Mouse (Mus musculus) activated CD4-positive, CD25-positive, alpha-beta regulatory T cell, adult 4 months (primary cell): Measurements from ENCODE around the gene Fam129c. TPM values are rescaled to one million over a fixed set of nuclear protein-coding genes. Genes with fewer than 3 reads are reported as not detected.

Experiments
- ATAC-seq: one replicate; pipeline ENCODE4 v1.8.0; 2017
- polyA plus RNA-seq, 2 experiments: library from polyadenylated mRNA; unstranded; fragments of 100-300 nt; shearing (Covaris generic); gene quantifications; one replicate each; pipeline ENCODE4 v1.2.1; 2017

Fam129c gene
- polyA plus RNA-seq, 2 experiments from 2014 or later = 1.9 to 3.9 TPM

DNA sequence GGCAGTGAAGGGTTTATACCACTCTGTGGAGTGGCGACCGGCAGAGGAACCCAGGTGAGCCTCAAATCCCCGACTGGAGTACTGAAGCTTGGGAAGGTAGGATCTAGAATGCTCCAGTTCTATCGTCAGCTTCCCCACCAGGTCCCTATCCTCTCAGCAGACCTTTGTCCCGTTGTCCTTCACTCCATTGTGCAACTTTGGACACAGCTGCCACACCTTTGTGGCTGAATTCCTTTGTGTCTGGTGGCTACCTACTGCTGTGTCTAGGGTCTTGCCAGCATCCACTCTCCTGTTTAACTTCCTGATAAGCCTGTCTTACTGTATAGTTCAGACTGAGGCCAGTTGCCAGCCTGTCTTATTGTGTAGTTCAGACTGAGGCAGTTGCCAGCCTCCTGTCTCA is 14.7 kb downstream of the Fam129c start:
- no peak for ATAC-seq

DNA sequence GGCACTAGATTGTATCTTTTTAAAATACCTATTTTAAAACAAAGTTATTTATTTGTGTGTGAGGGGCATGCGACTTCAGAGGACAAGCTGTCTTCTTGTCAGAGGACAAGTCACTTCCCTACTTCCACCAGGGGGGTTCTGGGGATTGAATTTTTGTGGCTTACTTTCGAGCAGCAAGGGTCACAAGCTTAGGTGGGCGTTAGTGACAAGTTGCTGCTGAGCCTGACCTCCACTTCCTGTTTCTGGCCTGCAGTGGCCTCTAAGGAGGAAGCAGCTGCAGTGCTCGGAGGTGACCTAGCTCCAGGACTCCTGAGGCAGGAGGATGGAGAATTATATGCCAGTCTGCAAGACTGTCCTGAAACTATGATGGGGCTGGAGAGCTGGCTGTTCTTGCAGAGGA is 16.0 kb downstream of the Fam129c start:
- no peak for ATAC-seq

DNA sequence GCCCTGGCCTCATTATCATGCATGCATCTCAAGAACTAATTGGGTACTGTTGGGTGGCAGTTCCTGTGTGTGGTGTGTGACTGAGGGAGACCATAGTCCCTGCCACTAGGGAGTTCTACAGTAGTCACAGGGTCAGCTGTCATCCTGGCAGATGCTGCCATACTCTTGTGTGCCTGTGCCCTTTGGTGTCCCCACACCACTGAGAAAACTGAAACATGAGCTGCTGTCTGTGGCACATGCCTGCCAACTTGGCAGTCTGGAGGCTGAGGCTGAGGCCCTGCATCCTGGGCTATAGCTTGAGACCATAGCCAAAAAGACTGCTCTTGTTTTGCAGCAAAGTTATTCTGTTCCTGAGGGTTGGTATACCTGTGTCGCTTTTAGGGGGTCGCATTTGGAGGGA is 22.3 kb downstream of the Fam129c start:
- no peak for ATAC-seq

DNA sequence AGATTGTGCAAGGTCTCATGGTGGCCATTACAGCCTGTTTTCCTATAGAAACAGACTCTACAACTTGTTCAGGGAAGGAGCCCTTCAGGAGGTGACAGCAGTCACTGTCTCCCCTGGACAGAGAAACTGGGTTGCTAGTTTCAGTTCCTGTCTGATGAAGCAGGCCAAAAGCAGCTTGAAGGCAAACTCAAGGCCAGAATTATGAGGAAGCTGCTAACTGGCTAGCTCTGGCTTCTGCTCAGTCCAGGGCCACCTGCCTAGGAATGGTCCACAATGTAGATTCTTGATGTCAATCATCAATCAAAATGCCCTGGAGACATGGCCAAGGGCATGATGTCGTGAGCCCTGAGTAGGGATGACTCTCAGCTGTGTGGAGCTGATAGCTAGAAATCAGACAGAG is 27.6 kb downstream of the Fam129c start:
- ATAC-seq = no peak

DNA sequence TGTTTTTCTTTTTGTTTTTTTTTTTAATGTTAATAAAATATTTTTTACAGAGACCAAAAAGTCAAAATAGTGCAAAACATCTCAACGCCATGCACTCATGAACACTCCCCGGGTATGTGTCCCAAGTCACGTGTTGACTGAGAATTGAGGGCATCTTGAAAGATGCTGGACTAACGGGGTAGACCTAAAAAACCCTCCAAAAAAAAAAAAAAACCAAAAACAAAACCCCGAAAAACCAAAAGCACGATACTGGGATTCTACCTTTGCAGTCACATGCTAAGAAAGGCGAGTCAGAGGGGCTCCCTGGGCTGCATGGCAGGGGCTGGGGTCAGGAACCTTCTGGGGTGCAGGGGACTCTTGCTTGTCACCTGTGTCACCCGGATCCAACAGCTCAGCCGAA is 29.3 kb downstream of the Fam129c start:
- no peak for ATAC-seq

DNA sequence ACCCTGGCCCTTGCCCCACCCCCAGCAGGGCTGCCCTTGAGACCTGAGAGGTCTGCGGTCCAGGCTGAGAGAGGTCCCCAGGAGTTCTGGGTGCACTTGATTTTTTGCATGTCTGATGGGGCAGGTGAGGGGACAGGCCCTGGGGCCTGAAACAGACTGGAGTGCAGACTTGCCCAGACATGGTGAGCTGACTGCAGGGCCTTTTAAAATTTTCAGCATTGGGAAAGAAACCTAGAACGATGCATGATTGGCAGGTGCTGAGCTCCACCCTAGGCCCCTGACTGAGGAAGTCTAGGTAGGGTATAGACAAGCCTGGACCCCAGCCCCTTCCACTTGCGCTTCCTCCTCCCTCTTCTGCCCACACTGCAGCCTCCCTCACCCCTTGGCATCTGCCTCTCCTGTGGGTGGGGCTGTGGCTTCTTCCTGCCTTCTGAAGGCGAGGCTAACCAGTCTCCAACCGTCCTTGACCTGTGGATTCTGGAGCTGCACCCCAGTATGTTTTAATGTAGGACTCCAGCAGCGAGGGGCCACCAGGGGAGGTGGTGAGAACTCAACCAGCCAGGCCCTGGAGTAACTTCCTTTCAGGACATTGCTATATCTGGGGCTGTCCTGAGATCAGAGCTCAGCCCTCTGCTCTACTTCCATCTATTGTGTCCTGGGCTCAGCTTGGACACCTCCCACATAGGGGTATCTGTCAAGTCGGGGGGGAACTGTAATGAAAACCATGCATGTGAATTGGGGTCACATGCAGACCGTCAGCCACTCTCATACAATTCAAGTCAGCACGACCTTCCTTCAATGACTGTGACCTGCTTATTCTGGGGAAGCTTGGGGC is 30.0 kb downstream of the Fam129c start:
- ATAC-seq = no peak

DNA sequence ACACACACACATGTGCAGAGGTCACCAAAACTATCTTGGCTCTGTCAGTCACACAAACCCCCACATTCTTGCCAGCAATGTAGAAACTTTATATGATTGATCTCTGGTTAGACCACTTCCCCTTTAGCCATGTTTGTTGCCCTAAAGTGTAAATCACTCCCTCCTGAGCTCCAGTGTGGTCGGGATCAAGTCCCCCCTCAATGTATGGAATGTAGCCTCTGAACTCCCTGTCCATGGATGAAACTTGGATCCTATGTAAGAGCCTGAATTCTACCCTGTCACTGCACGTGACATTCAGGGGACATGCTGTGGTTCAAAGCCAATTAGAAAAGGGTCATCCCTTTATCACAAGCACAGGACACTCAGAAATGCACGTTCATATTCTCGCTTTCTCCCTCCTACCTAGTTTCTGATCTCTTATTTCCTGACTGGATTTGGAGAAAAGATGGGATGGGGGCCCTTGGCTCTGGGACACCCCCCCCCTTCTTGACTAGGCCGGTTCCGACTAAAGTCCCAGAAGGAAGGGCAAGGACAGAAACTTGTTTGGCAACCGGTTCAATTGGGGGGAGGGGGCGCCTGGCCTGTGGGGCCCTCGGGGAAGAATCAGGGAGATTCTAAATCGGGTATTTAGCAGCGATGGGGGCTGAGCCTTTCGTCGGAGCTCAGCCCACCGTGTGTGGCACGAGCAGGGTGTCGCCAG is 31.1 kb downstream of the Fam129c start:
- ATAC-seq = no peak

DNA sequence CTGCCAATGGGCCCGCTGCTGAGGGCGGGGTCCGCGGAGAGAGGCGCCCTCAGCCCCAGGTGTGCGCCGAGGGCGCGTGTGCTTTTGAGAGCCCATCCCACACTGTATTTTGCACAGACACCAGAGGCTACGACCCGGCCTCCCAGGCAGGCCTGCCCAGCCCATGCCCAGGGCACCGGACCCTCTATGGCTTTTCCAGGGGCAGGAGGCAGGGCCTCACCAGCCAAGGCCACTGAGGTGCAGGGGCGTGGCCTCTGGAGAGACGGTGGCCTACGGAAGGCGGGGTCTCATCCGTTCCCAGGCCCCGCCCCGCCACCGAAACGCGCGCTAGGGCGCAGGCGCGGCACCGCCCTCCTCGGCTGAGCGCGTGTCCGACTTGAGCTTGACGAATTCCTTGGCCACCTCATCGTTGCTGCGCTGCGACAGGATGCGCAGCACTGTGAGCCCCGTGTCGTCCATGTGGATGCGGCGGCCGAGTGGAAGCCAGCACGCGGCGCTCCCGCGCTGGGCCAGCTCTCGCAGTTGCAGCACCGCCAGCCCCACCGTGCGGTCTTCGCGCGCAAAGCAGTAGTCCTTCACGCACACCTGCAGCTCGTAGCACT is 31.7 kb downstream of the Fam129c start:
- ATAC-seq = peak; percentile 78

DNA sequence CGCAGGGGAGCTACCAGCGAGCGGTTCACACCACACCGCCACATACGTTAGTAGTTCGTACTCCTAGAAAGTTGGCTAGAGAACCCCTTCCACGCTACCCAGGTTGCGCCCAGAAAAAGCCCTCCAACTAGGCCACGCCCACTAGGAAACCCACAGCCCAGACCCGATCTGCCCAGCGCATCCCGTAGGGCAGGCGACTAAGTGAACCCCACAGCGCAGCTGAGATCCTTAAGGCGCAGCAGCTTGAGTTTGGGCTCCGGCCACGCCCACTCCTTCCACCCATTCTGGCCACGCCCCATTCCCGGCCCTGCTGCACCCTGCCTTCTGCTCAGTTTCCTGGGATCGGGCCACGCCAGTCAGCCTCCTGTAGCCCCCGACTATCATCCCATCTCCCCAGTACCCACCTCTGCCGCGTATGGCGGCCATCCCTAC is 32.3 kb downstream of the Fam129c start:
- no peak for ATAC-seq

DNA sequence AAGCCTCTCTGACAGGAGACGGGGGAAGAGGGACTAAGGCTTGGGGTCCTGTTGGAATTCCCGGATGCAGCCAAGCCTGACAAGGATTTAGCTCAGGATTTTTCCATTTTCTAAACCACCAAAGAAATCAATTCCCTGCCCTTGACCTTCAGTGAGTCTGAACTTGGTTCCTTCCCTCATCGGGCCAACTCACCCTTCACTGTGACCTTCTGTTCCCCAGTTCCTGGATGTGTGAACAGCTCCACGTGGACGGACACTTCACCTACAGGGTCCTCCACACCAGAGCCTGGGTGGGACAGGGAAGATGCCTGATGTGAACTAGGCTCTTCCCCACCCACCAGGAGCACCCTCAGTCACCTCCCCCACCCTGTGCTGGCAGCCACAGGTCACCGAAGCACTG is 33.3 kb downstream of the Fam129c start:
- ATAC-seq = no peak

DNA sequence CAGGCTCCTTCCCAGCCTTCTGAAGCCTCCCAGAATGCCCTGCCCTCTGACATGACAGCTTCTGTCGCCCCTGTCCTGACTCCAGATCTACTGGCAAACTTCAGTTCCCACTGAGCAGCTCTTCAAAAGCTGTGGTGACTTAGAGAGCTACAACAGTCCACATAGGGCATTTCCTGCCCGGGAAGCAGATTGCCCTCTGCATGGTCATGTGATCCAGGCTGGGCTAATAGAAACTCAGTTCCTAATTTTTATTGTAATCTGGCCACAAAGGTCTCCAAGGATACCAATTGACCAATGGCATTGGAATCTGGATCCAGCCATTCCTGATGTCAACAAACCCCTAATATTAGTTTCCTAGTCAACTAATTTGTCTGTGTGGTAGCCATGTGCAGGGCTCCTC is 34.4 kb downstream of the Fam129c start:
- no peak for ATAC-seq

DNA sequence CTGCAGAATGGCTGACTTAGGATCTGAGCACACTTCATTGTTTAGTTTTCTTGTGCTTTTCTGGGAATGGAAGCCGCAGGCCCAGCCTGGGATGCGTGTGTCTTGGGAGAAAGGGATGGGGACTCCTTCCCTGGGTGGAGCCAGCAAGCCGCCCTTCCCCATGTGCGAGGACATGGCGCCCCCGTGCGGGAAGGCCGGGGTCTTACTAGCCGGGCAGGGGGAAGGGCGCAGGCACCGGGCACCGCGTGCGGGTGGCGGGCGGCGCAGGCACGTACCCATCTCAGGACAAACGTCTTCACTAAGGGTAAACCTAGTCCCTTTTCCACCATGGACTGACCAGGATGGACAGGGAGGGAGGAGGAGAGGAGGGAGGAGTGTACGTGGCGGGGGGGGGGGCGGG is 35.7 kb downstream of the Fam129c start:
- ATAC-seq = no peak

DNA sequence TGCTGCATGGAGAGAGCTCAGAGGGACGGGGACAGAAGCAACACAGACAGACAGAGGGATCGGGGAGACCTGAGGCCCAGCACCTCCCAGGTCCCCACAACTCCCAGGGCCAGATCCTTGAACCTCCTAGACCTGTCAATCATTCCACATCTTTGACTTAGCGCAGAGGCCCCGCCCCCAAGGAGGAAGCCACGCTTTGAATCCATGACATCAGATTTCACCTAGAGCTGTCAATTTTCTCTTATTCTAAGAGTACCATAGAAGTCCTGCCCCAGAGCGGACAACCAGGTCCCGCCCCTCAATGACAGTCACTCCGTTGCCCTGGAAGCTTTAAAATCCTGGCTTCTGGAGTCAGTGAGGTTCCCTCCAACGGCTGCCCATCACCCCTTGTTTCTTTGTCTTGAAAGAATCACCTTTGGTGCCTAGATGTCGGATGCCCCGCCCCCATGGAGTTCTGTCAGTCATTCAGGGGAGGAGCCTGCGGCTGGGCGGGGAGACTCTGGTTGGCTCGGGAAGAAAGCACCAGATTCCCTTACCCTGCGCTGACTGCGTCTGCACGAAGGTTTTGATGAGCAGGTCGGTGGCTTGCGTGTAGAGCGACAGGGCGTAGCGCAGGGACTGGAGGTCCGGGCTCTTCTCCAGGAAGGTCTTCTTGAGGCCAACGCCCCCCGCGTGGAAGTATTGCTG is 36.7 kb downstream of the Fam129c start:
- peak; percentile 68 for ATAC-seq

DNA sequence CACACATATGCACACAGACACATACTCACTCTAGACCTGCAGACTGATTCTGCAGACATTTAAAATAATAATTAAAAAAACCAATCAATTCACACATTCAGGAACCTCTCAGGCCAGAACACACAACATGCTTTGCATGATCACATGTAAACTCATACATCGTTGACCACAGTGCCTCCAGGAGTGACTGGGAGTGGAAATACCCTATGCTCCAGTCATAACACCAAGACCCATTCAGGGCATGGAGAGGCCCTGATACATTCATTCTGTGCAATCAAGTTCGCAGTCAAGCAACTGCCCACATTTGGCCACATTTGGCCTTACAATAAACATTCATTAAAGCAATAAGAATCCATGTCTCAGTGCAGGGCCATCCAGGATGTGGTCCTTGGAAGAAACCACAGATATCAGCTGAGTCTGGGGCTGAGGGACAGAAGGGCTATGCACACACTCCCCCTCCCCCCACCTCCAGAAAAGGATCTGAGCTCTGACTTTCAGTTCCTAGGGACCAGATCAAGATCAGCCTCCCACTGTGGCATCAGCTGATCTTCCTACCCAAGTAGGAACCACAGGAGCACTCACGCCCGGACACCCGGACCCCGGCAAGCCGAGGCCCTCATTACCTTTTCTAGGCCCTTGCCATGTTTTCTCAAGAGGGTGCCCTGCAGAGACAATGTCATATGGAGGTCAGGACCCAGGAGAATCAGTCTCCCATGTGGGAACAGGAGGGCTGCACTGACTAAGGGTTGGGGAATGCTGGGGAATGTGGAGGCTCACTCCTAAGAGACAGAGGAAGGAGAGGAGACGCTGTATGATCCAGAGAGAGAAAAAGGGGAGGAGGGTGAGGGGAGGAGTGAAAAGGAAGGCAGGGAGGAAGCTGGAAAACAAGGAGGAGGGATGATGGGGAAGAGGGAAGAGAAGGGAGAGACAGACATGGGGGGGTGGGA is 40.0 kb downstream of the Fam129c start:
- ATAC-seq = no peak

DNA sequence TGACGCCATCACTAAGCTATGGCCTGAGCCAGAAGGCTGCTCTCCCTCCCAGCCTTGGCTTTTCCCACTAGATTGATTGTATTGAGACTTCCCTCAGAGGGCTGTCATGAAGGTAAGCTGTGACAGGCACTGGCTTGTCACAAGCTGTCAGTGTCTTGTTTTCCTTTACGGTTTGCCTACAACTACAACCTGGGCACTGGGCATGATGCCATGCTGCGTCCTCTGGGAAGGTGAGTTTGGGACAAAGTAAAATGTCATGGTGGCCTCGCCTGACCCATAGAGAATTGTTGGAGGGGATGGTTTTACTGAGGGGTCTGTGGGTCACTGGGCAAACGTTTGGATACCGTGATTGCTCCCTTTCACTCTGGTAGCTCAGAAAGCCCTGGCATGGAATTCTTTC is 40.9 kb downstream of the Fam129c start:
- no peak for ATAC-seq

DNA sequence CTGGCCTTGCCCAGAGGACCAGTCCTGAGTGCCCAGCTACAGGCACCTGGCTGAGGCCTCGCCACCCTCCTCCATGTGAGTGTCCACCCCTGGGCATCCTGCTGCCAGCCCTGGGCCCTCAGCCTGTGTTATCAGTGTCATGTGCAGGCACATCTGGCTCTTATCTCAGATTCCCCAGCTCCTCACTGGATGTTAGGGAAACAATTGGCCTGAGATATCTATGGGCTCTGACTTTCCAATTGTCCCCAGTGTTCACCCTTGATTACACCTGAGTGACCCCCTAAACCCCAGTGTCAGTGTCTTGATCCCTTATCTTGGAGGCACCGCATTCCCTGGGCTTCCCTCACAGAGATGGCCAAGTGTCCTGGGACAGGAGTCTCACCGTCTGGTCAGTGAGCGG is 41.9 kb downstream of the Fam129c start:
- no peak for ATAC-seq

DNA sequence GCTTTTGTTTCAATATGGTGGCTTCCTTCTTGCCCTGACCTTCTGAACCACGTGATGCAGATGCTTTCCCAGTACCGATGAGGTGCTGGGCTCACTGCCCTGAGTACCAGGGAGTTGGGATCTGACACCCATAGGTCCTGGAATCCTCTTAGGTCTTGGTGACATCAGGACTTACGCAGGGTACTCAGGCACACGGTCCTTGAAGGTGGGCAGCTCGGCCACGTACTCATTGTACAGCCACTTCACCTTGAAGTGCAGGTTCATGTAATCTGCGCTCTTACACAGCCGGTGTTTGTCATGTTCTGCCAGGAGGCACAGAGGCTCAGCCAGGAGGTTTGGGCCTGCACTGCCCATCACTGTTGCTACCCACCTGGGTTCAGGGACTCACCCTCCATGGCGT is 48.1 kb downstream of the Fam129c start:
- no peak for ATAC-seq

DNA sequence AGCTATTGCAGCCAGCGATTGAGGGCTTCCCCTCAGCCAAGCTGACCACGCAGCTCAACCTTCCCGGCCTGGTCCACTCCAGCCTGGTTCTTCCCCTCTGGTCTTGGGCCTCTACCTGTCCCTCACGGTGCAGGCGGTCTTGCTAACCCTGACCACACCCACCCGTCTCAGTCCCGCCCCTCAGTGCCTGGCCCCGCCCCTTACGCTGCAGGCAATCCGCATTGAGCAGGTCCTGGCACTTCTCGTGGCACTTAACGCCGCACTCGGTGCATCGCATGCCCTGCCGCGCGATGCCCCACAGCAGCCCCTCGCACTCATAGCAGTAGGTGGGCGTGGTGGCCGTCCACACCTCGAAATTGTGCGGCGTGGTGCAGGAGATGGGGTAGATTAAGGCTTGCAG is 57.2 kb downstream of the Fam129c start:
- ATAC-seq = no peak
